Mouse (Mus musculus): ENCODE data around the gene Fam178b. TPM values are rescaled to one million over a fixed set of nuclear protein-coding genes. Genes with fewer than 3 reads are reported as not detected.
A peak's percentile ranks its signal among the peaks of the same experiment; 100 is the strongest.

Fam178b gene
- polyA plus RNA-seq, 1 experiment = 9.8 TPM

GRCm38 (mm10) chr1:36559256-36559655, 123.7 kb downstream of the Fam178b start:
- Histone ChIP-seq H3K4me3 (ENCODE audit: low read depth, low read length) (no peak overlapping the region), H3K9ac (ENCODE audit: low read depth, poor library complexity, severe bottlenecking) (no peak overlapping the region), H3K36me3 (ENCODE audit: control insufficient read depth, insufficient read depth, low read length, poor library complexity, severe bottlenecking) (no peaks in the 10 kb centered on the region), H3K4me1 (ENCODE audit: control insufficient read depth, insufficient read depth, low read length) (peaks cover 2% of the 10 kb centered on the region), H3K27ac (ENCODE audit: insufficient read depth, low read length) (no peak overlapping the region), H3K9me3 (replicated peaks; ENCODE audit: control insufficient read depth, insufficient read depth, low read length, poor library complexity, severe bottlenecking) (no peaks in the 10 kb centered on the region), H3K27me3 (ENCODE audit: control insufficient read depth, insufficient read depth, low read length, poor library complexity, severe bottlenecking) (no peaks in the 10 kb centered on the region)
- TF ChIP-seq EP300 (IDR thresholded peaks at IDR 0.05; ENCODE audit: insufficient read depth, low read depth, low read length) = no peak
- no peak for TF ChIP-seq POLR2A (IDR thresholded peaks at IDR 0.05; ENCODE audit: insufficient read depth, low read length)
- TF ChIP-seq CTCF (IDR thresholded peaks at IDR 0.05; ENCODE audit: low read depth, low read length) = no peak

GRCm38 (mm10) chr1:36558031-36558993, 124.7 kb downstream of the Fam178b start, which contains the start of gene Sema4c:
TSS of gene Sema4c (minus strand) at chr1:36558349.
- Histone ChIP-seq H3K4me1 (ENCODE audit: control insufficient read depth, insufficient read depth, low read length) (peaks cover 2% of the 10 kb centered on the region), H3K4me3 (ENCODE audit: low read depth, low read length) (peak within 1 kb of the TSS; percentile 84), H3K27me3 (ENCODE audit: control insufficient read depth, insufficient read depth, low read length, poor library complexity, severe bottlenecking) (no peaks in the 10 kb centered on the region), H3K9ac (ENCODE audit: low read depth, poor library complexity, severe bottlenecking) (peak within 1 kb of the TSS; percentile 67), H3K27ac (ENCODE audit: insufficient read depth, low read length) (no peak within 1 kb of the TSS), H3K36me3 (ENCODE audit: control insufficient read depth, insufficient read depth, low read length, poor library complexity, severe bottlenecking) (no peaks in the 10 kb centered on the region), H3K9me3 (replicated peaks; ENCODE audit: control insufficient read depth, insufficient read depth, low read length, poor library complexity, severe bottlenecking) (no peaks in the 10 kb centered on the region)
- no peak for TF ChIP-seq POLR2A (IDR thresholded peaks at IDR 0.05; ENCODE audit: insufficient read depth, low read length)
- TF ChIP-seq CTCF (IDR thresholded peaks at IDR 0.05; ENCODE audit: low read depth, low read length) = no peak
- TF ChIP-seq EP300 (IDR thresholded peaks at IDR 0.05; ENCODE audit: insufficient read depth, low read depth, low read length) = no peak

GRCm38 (mm10) chr1:36557457-36558011, 125.4 kb downstream of the Fam178b start:
- TF ChIP-seq POLR2A (IDR thresholded peaks at IDR 0.05; ENCODE audit: insufficient read depth, low read length) (no peak), EP300 (IDR thresholded peaks at IDR 0.05; ENCODE audit: insufficient read depth, low read depth, low read length) (no peak), CTCF (IDR thresholded peaks at IDR 0.05; ENCODE audit: low read depth, low read length) (no peak)
- Histone ChIP-seq H3K9me3 (replicated peaks; ENCODE audit: control insufficient read depth, insufficient read depth, low read length, poor library complexity, severe bottlenecking) (no peaks in the 10 kb centered on the region), H3K4me3 (ENCODE audit: low read depth, low read length) (peak overlapping the region; percentile 84), H3K27ac (ENCODE audit: insufficient read depth, low read length) (no peak overlapping the region), H3K36me3 (ENCODE audit: control insufficient read depth, insufficient read depth, low read length, poor library complexity, severe bottlenecking) (no peaks in the 10 kb centered on the region), H3K27me3 (ENCODE audit: control insufficient read depth, insufficient read depth, low read length, poor library complexity, severe bottlenecking) (no peaks in the 10 kb centered on the region), H3K9ac (ENCODE audit: low read depth, poor library complexity, severe bottlenecking) (peak overlapping the region; percentile 67), H3K4me1 (ENCODE audit: control insufficient read depth, insufficient read depth, low read length) (peaks cover 2% of the 10 kb centered on the region)

- no peaks in the 10 kb centered on the region for H3K27me3 ChIP-seq (ENCODE audit: control insufficient read depth, insufficient read depth, low read length, poor library complexity, severe bottlenecking)
- H3K36me3 ChIP-seq (ENCODE audit: control insufficient read depth, insufficient read depth, low read length, poor library complexity, severe bottlenecking) = no peaks in the 10 kb centered on the region
- TF ChIP-seq POLR2A (IDR thresholded peaks at IDR 0.05; ENCODE audit: insufficient read depth, low read length) = no peak
- peak; percentile 60; the same call in 1 of the 2 replicates for TF ChIP-seq EP300 (IDR thresholded peaks at IDR 0.05; ENCODE audit: insufficient read depth, low read depth, low read length)
- peak; percentile 60 for TF ChIP-seq CTCF (IDR thresholded peaks at IDR 0.05; ENCODE audit: low read depth, low read length)
- no peaks in the 10 kb centered on the region for H3K9me3 ChIP-seq (replicated peaks; ENCODE audit: control insufficient read depth, insufficient read depth, low read length, poor library complexity, severe bottlenecking)
- H3K4me3 ChIP-seq (ENCODE audit: low read depth, low read length) = peak overlapping the region; percentile 84
- peak overlapping the region; percentile 67 for H3K9ac ChIP-seq (ENCODE audit: low read depth, poor library complexity, severe bottlenecking)
- H3K4me1 ChIP-seq (ENCODE audit: control insufficient read depth, insufficient read depth, low read length) = peaks cover 2% of the 10 kb centered on the region
- no peak overlapping the region for H3K27ac ChIP-seq (ENCODE audit: insufficient read depth, low read length)
Observed at GRCm38 (mm10) chr1:36556553-36557456, 126.2 kb downstream of the Fam178b start.

GRCm38 (mm10) chr1:36555798-36556395, 127.1 kb downstream of the Fam178b start:
- peaks cover 2% of the 10 kb centered on the region for H3K4me1 ChIP-seq (ENCODE audit: control insufficient read depth, insufficient read depth, low read length)
- no peaks in the 10 kb centered on the region for H3K27me3 ChIP-seq (ENCODE audit: control insufficient read depth, insufficient read depth, low read length, poor library complexity, severe bottlenecking)
- TF ChIP-seq CTCF (IDR thresholded peaks at IDR 0.05; ENCODE audit: low read depth, low read length) = no peak
- TF ChIP-seq EP300 (IDR thresholded peaks at IDR 0.05; ENCODE audit: insufficient read depth, low read depth, low read length) = no peak
- no peak for TF ChIP-seq POLR2A (IDR thresholded peaks at IDR 0.05; ENCODE audit: insufficient read depth, low read length)
- no peak overlapping the region for H3K27ac ChIP-seq (ENCODE audit: insufficient read depth, low read length)
- no peaks in the 10 kb centered on the region for H3K9me3 ChIP-seq (replicated peaks; ENCODE audit: control insufficient read depth, insufficient read depth, low read length, poor library complexity, severe bottlenecking)
- peak overlapping the region; percentile 67 for H3K9ac ChIP-seq (ENCODE audit: low read depth, poor library complexity, severe bottlenecking)
- H3K36me3 ChIP-seq (ENCODE audit: control insufficient read depth, insufficient read depth, low read length, poor library complexity, severe bottlenecking) = no peaks in the 10 kb centered on the region
- H3K4me3 ChIP-seq (ENCODE audit: low read depth, low read length) = peak overlapping the region; percentile 84
